Mouse (Mus musculus) megakaryocyte-erythroid progenitor cell, adult 5-6 weeks (primary cell): ENCODE results near the gene Nrarp. TPM values are rescaled to one million over a fixed set of nuclear protein-coding genes. Genes with fewer than 3 reads are reported as not detected.

Experiments used
- ATAC-seq: replicated peaks from 2 replicates; pipeline ENCODE4 v1.8.0; 2016; ENCODE audit warnings: mild to moderate bottlenecking, inconsistent platforms; ENCODE audit not compliant: severe bottlenecking, poor library complexity, low FRiP score, low TSS enrichment
- total RNA-seq, 2 experiments: library from RNA; stranded (forward) in 1 of 2; stranded (reverse) in 1 of 2; fragments of 200-1000, 215-1000 nt in 1 of 2; fragments of >200 nt in 1 of 2; fragmentation: Nextera tagmentation in 1 of 2; gene quantifications; 2 replicates each; pipeline ENCODE4 v1.2.3; 2014 to 2017

Gene Nrarp
- 3.5 and 4.6 TPM in 2 replicates for total RNA-seq (2014; fragmentation: Nextera tagmentation)
- total RNA-seq (2017): 1.3 and 2.4 TPM in 2 replicates

- ATAC-seq: peak; percentile 77
Measured at GRCm38 (mm10) chr2:25180478-25180903, at the start of gene Nrarp. Gene Nrarp, plus strand, starts transcription at chr2:25180758.

DNA sequence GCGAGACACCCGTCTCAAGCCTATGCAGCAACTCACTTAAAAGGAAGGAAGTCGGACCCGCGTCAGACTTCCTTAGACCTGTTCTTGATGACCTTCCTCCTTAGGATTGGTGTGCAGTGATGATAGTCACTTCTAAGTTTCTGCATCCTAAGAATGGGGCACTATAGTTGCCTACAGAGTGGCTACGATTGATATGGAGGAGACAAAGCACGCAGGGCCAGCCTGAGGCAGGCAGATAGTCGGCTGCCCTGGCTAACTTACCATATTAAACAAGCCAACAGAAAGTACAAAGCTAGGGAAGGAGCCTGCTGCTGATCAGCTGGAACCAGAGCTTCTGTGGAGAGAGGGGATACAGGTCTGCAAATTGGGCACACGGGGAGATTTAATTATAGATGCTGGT, 49.0 kb upstream of the Nrarp start:
- peak; percentile 81 for ATAC-seq

- peak; percentile 98 for ATAC-seq
Measured at GRCm38 (mm10) chr2:25137832-25138231, 42.7 kb upstream of the Nrarp start.

- no peak for ATAC-seq
Measured at GRCm38 (mm10) chr2:25141185-25141584, 39.4 kb upstream of the Nrarp start.

DNA sequence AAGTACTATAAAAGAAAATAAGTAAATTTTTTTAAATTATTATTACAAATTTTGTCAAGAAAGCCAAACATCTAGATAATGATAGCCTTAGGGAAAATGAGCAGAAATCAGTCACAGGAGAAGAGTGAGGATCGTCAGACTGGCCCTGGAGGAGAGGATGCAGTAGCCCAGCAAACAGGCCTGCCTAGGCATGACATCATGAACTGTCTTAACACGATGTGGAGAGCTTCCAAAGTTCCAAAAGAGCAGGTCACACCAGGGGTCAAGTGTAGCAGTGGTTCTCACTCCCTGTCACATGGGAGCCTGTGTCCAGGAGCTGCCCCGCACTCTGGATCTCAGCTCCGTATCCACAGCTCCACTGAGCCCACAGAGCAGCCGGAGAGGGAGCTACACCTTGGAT, 38.6 kb upstream of the Nrarp start:
- no peak for ATAC-seq

- no peak for ATAC-seq
Measured at GRCm38 (mm10) chr2:25145346-25145745, 35.2 kb upstream of the Nrarp start.

DNA sequence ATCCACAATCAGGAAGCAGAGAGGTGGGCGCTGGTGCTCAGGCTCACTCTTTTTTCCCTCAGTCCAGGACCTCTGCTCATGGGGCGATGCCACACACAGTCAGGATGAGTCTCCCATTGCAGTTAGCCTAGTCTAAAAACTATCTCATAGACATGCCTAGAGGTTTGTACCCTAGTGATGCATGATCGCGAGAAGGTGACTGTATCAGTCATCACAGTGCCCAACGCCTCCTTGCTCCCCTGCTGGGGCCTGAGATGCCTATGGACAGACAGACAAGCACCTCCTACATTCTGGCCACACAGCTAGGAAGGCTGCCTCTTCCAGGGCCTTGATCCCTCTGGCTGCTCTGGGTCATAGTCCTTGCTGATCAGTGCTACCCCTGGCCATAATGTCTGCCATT, 33.2 kb upstream of the Nrarp start:
- ATAC-seq: no peak

DNA sequence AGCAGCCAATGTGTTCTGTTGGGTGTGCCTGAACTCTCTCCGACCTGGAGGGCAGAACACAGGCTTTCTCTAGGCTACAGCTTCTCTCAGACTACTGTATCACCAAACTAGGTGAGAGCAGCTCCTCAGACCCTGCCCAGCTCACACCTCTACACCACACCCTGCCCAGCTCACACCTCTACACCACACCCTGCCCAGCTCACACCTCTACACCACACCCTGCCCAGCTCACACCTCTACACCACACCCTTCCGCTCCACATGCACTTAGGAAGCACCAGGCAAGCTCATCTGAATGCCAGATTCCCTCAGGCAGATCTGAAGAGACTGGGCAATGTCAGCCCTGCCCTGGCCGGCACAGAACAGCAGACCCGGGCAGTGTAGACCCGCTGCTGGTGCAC, 32.7 kb upstream of the Nrarp start:
- no peak for ATAC-seq

GRCm38 (mm10) chr2:25149643-25150042, 30.9 kb upstream of the Nrarp start:
- no peak for ATAC-seq

DNA sequence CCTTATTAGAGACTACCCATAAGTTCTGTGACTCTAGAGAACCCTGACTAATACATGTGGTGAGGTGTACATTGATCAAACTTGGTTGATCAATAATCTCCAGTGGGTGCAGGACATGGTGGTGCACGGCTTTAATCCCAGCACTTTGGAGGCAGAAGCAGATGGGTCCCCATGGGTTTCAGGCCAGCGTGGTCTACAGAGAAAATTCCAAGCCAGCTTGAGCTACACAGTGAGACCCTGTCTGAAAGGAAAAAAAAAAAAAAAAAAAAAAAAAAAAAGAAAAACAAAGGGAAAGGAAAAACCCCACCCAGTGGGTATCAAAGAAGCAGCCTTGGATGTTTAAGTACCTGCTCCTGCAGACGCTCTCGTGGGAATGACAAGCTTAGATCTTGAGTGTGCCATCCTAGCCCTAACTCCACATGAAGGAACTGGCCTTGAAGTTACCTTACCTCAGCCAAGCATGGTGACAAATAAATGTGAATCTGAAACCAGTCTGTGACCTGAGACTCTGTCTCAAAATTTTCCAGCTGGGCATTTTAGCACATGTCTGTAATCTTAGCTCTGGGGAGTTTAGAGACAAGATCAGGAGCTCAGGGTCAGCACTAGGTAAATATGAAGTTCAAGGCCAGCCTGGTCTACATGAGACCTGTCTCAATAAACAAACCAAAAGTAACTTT, 29.1 kb upstream of the Nrarp start:
- ATAC-seq: no peak

- ATAC-seq: no peak
Measured at GRCm38 (mm10) chr2:25156177-25156576, 24.4 kb upstream of the Nrarp start.

GRCm38 (mm10) chr2:25156990-25157389, 23.6 kb upstream of the Nrarp start:
- ATAC-seq: no peak

- ATAC-seq: peak; percentile 74
Measured at GRCm38 (mm10) chr2:25157655-25158054, 22.9 kb upstream of the Nrarp start.

DNA sequence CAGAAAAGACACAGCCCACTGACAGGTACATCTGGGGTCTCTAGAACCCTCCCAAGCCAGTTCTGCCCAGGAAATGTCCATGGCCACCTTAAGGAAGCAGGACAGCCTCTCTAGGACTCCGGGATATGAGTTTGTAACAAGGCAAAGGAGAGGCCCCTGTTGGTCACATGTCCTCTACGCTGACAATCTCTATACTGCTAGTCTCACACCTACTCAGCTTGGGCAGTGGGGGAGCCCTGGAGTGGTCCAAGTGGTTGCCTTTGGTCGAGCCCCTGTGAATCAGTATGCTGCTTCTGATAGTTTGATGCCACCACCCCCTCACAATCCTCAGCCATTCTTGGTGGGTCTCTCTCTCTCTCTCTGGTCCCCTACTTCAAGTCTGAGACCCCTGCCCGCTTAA, 13.1 kb upstream of the Nrarp start:
- no peak for ATAC-seq

- ATAC-seq: peak; percentile 45
Measured at GRCm38 (mm10) chr2:25167919-25168664, 12.5 kb upstream of the Nrarp start.

- ATAC-seq: no peak
Measured at GRCm38 (mm10) chr2:25168665-25168978, 11.9 kb upstream of the Nrarp start.

- no peak for ATAC-seq
Measured at GRCm38 (mm10) chr2:25169778-25170177, 10.8 kb upstream of the Nrarp start.

- no peak for ATAC-seq
Measured at GRCm38 (mm10) chr2:25170326-25171100, 10.0 kb upstream of the Nrarp start.

DNA sequence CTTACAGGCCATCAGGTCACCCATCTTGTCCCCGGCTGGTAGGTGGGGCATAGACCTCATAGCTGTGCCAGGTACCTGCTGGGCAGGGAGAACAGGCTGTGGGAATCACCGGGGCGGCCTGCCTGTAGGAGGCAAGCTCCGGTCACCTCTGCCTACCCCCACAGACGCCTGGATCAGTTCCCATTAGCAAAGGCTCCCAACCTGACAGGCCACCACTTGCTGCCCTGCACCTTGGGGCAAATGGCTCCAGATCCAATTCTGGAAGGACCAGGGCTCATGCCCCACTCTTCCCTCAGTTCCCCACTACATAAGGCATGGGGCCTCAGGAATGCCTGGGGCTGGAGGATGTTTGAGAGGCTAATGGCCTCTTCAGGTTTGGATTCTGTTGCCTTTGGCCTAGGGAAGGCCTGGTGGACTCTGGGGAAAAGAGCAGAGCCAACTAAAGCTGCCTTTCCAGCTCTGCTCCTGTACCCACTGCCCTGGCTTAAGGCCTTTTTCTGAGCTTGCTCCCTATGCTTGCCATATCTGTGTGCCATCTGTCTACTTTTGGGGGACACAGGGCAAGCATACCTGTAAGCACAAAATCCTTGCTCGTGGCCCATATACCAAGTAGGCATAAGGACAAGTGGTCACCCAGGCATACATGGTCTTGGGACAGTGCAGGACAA, 9.3 kb upstream of the Nrarp start:
- ATAC-seq: no peak

DNA sequence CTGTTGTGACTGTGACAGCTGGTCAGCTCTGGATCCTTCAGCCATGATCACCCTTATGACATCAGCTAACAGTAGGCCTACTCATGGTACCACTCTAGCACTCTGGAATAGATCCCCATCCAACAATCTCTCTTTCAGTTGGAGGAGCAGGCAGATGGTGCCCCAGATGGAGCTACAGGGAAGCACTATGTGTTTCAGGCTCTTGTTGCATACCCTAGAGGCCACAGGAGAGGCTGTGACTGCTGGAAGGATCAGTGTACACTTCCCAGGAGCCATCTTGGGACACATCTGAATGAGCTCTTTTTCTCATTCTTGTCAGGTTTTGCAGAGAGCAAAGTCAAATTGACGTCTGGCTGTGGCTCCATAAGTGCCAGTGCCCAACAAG, 8.8 kb upstream of the Nrarp start:
- ATAC-seq: no peak
